Mouse (Mus musculus): ENCODE data around the gene Ell2.
"Not testable (repeated sequence)": the region's sequence is repeated elsewhere in the genome, so short reads cannot be mapped to it uniquely, and the experiment has no call there.

The Ell2 gene

DNA sequence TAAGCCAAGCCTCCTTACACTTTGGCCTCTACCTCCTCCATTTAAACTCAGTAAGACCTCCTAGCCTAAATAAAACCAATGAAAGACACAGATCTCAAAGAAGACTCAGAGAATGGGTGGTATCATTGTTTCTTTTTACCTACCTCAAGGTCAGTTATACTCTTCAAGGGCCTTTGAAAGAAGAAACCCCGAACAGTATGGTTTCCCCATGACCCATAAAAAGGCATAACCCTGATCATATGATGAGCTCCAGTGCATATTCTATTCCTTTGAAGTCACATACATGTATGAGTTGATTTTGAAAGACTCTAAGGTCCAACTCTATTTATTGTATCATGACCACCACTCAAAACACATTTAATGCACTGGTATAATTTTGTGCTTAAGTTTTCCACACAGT lies at the start of gene Ell2:
Gene Ell2, plus strand, starts transcription at position 301 of the 400 bp plus-strand sequence.
- DNase-seq: no peak

DNA sequence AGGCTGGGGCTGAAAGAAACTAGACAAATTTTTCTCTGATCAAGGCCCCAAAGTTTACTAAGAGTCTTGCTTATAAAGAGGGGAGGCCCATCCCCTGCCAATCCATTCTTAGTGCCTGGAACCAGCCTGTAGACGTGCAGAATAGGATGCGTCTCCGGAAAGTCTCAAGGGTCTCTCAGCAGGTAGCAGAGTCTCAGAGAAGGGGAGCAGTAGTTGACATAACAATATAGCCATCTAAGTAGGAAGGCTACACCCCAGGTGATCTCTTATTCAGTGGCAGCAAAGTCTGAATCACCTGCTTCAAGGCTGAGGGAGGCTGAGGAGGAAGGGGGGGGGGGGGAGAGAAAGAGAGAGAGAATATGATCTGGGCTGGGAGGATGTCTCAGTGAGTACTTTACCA lies 21.1 kb upstream of the Ell2 start:
- DNase-seq: no peak

DNA sequence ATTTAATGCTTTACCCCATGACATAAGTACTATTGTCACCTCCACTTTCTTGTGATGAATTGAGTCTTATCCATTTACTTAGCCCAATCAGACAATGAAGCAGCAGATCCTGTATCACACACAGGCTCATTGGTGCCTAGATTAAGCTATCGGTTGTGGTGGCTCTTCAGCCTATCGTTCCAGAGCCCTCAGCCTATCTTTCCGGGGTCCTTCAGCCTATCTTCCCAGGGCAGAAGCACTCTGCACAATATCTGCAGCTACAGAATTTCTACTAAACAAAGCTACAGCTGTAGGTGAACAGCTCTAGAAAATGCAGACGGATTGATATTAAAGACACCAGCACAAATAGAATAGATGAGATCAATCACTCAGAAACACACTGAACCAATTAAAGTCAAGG lies 19.6 kb upstream of the Ell2 start:
- no peak for DNase-seq

DNA sequence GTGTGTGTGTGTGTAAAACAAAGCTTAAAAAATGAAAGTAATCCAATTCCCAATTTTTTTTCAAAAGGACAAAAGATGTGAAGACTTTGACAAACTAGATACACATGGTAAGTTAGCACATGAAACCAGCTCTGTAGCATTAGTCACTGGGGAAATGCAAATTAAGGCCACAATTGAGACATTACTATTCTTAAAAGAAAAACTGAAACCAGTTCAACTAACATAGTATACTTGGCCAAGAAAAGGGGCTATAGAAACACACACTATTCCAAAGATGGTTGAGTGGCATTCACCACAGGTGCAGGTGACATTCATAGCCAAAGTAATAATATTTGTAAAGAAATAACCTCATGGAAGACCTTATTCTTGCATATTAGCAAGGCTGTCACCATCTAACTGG lies 14.9 kb upstream of the Ell2 start:
- DNase-seq: no peak

DNA sequence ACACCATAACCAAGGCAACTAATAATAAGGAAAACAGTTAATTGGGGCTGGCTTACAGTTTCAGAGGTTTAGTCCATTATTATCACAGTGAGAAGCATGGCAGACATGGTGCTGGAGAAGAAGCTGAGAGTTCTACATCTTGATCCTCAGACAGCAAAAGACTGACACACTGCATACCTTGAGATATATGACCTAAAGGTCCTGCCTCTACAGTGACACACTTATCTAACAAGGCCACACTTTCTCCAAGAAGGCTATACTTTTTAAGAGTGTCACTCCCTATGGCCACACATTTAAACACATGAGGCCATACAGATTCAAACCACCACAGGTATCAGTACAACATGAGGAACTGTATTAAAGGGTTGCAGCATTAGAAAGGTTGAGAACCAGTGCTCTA lies 13.5 kb upstream of the Ell2 start:
- DNase-seq: no peak

DNA sequence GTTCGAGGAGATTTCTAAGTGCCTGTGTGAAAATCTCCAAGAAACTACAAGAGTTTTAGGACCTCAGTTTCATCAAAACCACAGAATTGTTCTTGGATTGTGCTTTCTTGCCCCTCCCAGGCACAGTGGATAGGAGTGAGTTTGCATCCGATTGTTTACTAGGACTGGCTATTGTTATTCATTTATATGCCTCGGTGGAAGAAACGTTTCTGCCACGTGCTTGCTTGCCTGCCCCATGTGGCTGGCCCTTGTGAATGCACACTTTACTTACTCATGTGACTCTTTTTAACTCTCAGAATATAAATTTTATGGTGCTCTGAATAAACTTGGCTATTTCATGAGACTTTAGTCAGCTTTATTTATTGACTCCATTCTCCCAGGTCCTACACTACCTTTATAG lies 3.7 kb upstream of the Ell2 start:
- DNase-seq: no peak

DNA sequence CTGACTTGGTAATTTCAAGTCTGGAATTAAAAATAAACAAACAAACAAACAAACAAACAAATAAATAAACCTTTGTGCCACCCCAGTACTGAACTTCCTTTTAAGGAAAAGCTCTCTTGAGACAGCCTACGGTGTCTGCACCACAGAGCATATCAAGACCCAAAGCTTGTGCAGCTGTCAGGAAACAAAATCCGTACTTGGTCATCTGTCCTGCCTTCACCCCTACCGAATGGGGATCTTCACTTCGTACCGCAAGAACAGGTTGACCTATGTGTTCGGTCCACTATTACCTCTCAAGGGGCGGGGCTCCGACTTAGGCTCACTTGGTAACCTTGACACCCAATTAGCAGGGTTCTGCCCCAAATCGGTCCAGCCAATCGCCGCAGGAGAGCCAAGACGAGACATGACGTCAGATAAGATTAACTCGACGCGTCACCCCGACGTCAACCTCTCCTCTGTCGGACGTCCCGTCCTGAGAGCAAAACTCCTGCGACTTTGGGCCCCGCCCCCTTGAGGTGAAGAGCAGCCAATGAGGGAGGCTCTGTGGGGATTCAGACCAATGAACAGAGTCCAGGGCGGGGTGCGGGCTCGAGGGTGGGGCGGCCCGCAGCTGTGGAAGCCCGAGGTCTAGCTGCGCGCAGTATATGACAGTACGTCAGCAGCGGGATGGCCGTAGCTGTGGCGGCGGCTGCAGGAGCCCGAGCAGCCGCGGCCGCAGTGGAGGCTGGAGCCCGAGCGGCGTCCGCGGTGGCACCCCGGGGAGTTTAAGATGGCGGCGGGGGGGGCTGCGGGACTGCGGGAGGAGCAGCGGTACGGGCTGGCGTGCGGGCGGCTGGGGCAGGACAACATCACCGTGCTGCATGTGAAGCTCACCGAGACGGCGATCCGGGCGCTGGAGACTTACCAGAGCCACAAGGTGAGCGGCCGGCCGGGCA lies 592 bp downstream of the Ell2 start:
- peak; percentile 90 to 91 for DNase-seq

DNA sequence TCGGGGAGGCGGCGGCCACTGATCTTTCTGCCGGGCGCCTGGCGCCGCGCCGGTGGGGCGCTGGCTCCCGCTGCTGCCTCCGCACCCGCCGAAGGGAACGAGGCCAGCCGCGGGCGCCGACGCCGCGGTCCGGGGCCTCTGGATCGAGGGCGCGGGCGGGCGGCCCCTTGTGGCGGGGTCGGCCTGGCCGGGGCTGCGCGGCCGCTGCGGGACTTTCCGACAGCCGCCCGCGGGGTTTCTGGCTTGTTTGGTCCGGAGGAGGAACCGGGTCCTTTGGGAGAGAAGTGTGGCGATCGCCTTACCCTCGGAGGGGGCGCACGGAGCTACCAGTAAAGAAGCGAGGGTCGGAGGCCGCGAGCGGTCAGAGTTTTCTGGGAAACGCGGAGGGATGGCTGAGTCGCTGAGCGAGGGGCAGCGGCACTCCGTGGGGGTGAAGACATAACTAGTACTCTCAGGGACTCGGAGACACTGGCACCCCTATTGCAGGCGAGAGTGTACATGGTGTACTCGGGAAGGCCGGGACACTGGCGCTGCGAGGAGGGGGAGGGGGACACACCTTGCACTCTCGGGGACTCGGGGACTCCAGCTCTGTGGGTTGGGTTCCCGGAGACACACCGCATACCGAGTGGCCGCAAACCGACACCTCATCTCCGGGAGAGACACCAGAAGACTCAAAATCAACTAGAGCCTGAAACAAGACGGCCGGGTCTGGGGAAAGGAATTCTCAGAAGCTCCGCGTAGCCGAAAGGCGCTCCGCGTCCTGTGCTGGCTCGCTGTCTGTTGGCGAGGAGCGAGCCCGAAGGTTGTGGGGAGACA lies 1.5 kb downstream of the Ell2 start:
- DNase-seq: peak; percentile 54 to 75

DNA sequence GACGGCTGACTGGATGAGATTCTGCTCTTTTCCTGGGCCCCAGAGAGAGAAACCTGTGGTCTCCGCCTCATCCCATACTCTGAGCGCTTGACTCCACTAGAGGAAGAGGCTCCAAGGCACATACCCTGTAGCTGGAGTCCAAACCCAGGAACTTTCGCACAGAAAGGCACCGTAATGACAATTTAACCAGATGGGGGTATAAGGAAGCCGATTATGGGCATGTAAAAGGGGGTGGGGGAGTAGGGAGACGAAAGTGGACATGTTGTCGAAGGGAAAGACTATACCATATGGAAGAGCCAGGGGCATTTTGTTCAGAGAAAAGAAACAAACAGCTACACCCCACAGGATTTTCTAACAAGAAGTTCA lies 2.1 kb downstream of the Ell2 start:
- no peak for DNase-seq

DNA sequence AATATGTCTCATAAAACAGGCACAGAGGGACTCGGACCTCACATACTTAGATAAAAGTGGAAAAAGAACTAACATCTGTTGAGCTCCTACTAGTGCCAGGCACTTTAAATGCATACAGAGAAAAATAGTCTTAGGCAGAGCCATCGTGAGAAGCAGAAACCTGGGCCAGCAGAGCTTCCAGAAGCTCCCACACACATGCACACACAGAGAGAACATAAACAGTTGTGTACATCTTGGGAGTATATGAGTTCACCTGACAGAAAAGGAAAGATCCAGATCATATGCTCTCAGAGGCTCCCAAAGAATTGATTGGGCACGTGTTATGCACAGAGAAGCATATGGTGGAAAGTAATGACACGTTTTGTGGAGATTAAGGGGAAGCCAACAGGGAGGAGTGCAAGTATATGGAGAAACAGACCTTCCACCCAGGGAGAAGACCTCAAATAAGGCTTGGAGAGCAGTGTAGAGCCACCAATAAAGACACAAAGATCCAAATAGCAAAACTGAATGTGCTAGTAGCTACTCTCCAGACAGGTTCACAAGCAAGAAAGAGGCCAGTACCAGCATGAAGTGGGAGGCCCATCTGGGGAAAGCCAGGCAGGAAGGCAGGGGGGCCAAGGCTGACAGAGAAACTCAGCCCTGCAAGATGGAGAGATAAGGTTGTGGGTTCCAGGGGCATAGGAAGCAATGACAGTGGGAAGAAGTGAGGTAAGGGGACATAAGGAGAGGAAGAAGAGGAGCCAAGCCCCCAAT lies 2.6 kb downstream of the Ell2 start:
- no peak for DNase-seq

DNA sequence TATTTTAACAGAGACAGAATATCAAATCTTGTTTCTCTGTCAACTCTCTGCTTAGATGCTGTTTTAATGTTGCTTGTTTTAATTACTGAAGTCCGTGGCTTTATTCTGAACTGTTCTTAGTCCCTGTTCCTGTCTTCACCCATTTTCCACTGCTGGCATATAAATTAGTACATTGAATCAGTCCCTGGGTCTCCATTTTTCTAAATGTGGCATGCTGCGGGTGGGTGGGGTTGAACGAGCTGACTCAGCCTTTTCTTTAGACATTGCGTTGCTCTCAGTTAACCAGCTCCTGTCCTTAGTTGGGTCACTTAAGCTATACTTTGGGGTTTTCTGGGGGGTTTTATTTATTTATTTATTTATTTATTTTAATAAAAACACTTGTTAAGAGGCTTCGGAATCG lies 3.6 kb downstream of the Ell2 start:
- no peak for DNase-seq

DNA sequence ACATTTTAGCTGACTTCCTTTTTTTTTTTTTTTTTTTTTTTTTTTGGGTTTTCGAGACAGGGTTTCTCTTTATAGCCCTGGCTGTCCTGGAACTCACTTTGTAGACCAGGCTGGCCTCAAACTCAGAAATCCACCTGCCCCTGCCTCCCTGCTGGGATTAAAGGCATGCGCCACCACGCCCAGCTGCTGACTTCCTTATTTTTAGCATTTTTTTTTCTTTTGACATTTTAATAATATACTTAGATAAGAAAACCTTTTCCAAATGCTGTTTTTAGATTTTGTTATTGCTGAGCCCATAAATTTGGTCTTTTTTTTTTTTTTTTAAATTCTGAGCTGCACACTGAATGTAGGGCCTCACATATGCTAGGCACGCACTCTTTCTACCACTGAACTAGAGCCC lies 5.0 kb downstream of the Ell2 start:
- not testable (repeated sequence) for DNase-seq

DNA sequence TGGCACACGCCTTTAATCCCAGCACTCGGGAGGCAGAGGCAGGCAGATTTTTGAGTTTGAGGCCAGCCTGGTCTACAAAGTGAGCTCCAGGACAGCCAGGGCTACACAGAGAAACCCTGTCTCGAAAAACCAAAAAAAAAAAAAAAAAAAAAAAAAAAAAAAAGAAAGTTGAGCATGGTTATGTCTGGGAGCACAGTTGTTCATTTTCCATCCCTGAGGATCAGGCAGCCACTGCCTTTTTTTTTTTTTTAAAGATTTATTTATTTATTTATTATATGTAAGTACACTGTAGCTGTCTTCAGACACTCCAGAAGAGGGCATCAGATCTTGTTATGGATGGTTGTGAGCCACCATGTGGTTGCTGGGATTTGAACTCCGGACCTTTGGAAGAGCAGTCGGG lies 6.0 kb downstream of the Ell2 start:
- not testable (repeated sequence) for DNase-seq

DNA sequence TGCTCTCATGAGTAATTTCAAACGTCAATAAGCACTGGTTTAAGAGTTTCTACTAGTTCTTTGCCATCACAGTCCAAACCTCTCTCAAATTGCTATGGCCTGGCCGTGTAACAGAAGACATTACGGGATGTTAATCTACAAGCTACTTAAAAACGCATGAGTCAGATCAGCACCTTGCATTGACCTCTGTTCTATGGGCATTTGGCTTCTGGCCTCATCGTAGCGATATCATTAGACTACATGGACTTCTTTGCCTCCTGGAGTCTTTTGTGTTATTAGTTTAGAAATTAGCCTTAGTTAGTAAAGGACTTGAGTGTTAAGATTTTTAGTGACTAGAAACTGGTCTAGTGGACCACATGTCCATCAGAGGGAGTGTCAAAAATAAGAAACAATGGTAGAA lies 7.8 kb downstream of the Ell2 start:
- DNase-seq: no peak

DNA sequence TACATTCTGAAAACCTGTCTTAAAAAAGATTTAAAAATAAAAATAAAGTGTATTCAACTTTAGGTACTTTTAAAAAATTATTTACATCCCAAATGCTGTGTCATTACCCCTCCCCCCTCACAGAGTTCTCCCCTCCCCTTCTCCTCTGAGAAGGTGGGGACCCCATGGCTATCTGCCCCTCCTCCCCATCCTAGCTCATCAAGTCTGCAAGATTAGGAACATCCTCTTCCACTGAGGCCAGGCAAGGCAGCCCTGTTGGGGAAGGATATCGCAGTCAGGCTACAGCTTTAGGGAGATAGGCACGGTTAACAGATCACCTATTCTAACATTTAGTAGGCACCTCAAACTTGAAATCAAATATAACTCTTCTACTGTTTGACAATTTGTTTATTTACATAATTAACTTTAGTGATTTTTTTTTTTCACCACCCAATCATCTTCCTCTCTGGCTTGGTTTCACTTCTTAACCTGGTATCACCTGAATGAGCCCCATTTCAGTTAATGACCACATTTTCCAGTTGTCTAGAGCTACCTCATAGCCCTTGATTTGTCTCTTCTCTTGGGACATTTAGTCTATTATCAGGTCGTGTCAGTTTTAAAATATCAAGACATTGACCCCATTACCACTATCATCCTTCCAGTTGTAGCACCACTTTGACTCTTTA lies 11.2 kb downstream of the Ell2 start:
- DNase-seq: no peak

DNA sequence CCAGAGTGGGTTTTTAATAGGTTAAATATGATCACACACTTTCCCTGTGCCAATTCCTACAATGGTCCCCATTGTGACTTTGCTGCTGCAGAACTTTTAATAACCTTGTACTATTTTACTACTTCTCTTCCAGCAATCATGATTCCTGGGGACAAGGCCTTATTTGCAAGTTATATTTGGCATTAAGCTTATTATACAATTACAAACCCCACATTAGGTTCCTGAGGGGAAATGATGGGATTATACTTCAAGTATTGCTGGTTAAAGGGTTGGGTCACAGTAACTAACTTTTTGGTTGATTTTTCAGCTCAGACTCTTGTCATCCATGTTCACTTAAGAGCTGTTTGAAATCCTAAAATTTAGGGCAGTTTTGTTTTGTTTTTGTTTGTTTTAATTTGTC lies 11.8 kb downstream of the Ell2 start:
- no peak for DNase-seq

DNA sequence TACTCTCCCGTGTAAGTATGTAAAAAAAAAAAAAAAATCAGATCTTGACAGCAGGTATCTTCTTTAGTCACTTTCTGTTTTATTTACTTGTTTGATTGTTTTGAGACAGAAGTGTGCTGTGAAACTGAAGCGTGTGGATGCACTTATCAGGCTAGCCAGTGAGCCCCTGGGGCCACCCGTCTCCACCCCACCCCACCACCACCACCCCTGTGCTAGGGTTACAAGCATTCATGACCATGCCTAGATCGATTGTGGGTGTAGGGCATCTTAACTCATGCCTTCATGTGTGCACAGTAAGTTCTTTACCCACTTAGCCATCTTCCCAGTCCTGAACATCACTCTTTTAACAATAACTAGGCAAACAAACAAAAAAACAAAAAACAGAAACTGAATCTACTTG lies 13.1 kb downstream of the Ell2 start:
- DNase-seq: no peak

DNA sequence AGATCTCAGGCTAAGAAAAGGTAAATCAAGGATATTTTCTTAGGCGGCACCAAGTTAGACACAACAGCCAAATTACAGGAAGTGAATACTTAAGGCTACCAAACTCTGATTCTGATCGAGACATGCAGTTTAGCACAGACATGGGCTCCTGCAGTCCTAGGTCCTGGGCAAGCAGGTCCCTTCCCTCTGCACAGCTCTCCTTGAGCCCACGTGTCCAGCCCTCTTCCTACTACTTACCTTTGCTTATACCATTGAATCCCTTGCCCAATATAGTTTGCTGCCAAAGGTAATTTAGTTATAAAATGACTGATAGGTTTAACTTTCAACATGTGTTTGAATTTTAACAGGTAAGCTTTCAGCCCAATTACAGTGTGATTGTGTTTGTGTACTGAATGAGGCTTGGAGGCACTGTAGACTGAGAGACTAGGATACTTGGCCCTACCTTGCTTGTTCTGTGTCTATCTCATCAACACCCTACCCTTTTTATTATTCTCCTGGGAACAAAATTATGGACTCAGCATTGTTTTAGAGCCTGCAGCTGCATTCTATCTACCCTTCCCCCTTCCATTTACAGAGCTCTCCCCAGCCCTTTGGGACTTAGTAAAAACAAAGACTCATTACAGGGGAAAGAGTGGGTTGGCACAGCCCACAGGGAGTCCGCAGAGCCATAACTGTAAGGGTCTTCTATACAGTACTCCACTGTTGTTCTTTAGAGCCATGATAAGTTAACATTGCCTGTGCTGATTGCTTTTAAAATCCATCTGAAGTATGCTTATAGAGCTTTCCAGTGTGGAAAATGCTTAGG lies 20.2 kb downstream of the Ell2 start:
- no peak for DNase-seq

DNA sequence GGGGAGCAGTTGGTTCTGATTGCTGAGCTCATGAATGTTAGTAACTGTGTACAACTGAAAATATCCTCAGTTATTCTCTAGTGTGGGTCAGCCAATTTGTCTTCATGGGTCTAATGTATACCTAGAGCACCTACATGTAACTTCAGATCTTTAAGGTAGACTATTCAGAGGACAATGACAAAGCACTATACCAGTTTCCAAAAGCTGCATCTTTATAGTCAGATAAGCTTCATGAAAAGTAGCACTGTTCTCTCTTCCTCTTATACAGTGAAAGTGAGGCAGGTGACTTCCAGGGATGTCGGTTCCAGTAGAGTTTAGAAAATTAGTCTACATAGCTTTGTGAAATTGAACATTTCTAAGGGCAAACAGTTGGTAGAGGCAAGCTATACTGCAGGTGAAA lies 21.4 kb downstream of the Ell2 start:
- no peak for DNase-seq

DNA sequence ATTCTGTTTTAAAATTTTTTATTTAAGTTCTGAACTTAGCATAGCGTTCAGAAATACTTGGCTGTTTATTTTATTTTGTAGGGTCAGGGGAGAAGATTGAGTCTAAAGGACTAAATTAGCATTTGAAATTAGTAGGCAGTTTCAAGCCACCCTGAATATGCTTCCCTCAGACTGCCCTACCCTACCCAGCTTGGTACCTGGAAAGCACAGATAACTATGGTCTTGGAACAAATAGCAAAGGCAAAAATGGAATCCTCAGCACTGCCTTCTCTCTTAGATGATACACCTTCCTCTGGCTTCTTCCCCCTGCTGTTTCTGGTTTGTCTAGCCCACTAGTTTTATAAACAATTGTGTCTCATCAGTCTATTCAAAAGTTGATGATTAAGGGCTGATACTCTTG lies 23.3 kb downstream of the Ell2 start:
- no peak for DNase-seq

DNA sequence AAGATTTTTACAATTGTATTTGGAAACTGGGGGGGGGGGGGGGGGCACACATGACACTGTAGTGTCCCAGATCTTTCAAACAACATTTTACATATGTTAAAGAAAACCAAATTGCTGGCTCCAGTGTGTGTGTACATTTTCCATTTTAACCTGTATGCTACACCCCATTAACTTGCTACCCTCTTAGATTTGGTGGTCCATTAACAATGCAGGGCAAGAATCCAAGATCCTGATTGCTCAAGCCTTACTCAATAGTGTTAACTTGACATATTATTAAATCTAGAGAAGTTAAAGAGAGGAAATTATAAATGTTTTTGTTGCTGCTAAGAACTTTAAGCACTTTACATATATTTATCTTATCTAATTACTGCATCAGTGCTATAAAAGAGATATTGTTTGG lies 24.2 kb downstream of the Ell2 start:
- DNase-seq: no peak

DNA sequence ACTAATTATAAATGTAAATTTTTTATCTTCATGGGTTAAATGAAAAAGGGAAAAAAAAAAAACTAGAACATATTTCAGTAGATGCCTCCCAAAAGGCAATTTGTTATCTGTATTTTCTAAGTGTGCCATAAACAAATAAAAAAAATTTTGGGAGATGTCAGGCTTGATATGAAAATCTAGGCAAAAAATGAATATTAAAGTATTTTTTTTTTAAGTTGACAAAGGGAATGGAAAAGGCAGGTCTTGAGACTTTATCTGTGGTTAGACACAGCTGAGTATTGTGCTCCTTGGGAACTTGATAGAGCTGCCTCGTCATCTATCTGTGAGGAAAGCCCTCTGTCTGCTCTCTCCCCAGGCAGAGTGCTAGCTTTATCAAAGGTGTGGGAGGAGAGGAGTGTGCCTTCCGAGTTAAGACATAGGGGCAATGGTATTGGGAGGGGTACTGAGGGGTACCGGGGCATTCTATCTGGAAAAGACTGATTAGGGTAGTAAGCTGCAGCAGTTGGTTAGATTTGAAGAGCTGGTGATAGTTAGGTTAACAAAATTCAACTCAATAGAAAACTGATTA lies 27.1 kb downstream of the Ell2 start:
- DNase-seq: no peak
